Mouse (Mus musculus): ENCODE measurements around the gene Pcyt2. TPM values are rescaled to one million over a fixed set of nuclear protein-coding genes. Genes with fewer than 3 reads are reported as not detected.

Gene Pcyt2
- polyA plus RNA-seq, 1 experiment from 2014 or later = 141 TPM

DNA sequence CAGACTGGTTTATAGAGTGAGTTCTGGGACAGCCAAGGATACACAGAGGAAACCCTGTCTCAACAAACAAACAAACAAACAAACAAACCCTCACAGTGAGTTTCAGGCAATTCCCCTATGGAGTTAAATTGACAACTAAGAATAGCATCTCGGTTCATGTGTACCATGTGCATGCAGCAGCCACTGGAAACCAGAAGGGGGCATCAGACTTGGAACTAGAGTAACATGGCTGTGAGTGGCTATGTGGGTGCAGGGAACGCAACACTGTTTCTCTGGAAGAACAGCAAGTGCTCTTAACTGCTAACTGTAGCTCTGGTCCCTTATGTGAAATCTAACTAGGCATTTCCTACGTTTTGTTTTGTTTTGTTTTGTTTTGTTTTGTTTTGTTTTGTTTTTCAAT lies 34.1 kb upstream of the Pcyt2 start:
- H3K4me1 ChIP-seq = peaks cover 9% of the 10 kb centered on the region
- H3K4me2 ChIP-seq (replicated peaks) = no peak overlapping the region
- no peak for ATAC-seq (ENCODE audit: insufficient number of reproducible peaks, low FRiP score, low TSS enrichment, low read depth)
- H3K27ac ChIP-seq (replicated peaks) = no peak overlapping the region
- no peak overlapping the region for H3K9ac ChIP-seq
- peaks cover 15% of the 10 kb centered on the region for H3K27me3 ChIP-seq
- H3K9me3 ChIP-seq (replicated peaks) = no peaks in the 10 kb centered on the region
- no peak overlapping the region for H3K4me3 ChIP-seq (replicated peaks)
- WGBS = 73% methylated on average over 3 of the region's 3 CpGs
- no peaks in the 10 kb centered on the region for H3K36me3 ChIP-seq

- Histone ChIP-seq H3K4me3 (replicated peaks) (0 out of 2 replicates have a peak within 1 kb of the TSS, but pooled peaks have one; percentile 0), H3K4me1 (peaks cover 12% of the 10 kb centered on the region), H3K36me3 (no peaks in the 10 kb centered on the region), H3K27me3 (peaks cover 11% of the 10 kb centered on the region), H3K9me3 (replicated peaks) (no peaks in the 10 kb centered on the region), H3K27ac (replicated peaks) (no peak within 1 kb of the TSS), H3K4me2 (replicated peaks) (peak within 1 kb of the TSS; percentile 8), H3K9ac (no peak within 1 kb of the TSS)
- 4% methylated on average over 13 of the region's 13 CpGs for WGBS
- no peak for ATAC-seq (ENCODE audit: insufficient number of reproducible peaks, low FRiP score, low TSS enrichment, low read depth)
These were observed 30.3 kb upstream of the Pcyt2 start, which contains the start of gene Myadml2 for GRCm38 (mm10) chr11:120648001-120648476. TSS of gene Myadml2 (minus strand) at chr11:120648158.

DNA sequence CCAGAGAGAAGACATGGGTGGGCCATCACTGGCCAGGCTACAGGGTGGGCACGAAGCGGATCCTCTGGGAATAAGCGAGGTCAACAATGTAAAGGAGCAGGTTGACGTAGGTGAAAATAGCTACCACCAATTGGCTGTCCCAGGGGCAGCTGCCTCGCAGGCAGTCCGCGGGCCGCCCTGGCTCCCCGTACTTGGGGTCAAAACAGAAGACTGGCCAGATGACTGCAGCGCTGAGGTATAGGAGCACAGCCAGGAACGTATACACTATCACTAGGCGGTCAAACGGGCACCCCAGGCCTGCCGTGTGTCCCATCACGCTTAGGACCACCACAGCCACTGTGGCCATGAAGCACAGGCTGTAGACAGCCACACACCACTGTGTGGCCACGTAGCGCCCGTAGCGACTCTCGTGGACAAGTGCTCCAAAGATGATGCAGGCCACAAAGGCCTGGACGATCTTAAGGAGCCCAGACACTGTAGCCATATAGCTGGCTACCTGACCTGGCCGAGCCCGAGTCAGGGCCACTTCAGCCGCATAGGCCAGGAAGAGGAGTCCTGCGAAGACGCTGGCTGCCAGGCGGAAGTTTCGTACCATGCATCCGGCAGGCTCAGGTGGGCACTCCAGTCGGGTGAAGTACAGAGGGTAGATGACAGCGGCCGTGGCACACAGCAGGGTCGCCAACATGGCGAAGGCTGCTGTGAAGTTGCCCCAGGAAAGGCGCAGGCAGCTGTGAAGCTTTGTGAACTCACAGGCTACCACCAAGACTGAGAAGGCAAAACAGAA lies 29.5 kb upstream of the Pcyt2 start:
- Histone ChIP-seq H3K36me3 (no peaks in the 10 kb centered on the region), H3K27me3 (peaks cover 11% of the 10 kb centered on the region), H3K4me3 (replicated peaks) (no peak overlapping the region), H3K9ac (no peak overlapping the region), H3K27ac (replicated peaks) (no peak overlapping the region), H3K4me1 (peaks cover 20% of the 10 kb centered on the region), H3K9me3 (replicated peaks) (no peaks in the 10 kb centered on the region), H3K4me2 (replicated peaks) (peak overlapping the region; percentile 8; the same call in 1 of the 2 replicates)
- no peak for ATAC-seq (ENCODE audit: insufficient number of reproducible peaks, low FRiP score, low TSS enrichment, low read depth)
- 75% methylated on average over 35 of the region's 35 CpGs for WGBS

- Histone ChIP-seq H3K4me1 (peaks cover 29% of the 10 kb centered on the region), H3K9ac (peak within 1 kb of the TSS; percentile 63), H3K4me3 (replicated peaks) (peak within 1 kb of the TSS; percentile 55), H3K27ac (replicated peaks) (peak within 1 kb of the TSS; percentile 74), H3K9me3 (replicated peaks) (no peaks in the 10 kb centered on the region), H3K36me3 (no peaks in the 10 kb centered on the region), H3K4me2 (replicated peaks) (peak within 1 kb of the TSS; percentile 96), H3K27me3 (peaks cover 11% of the 10 kb centered on the region)
- 0% methylated on average over 15 of the region's 15 CpGs for WGBS
- peak; percentile 99 for ATAC-seq (ENCODE audit: insufficient number of reproducible peaks, low FRiP score, low TSS enrichment, low read depth)
These were observed 25.9 kb upstream of the Pcyt2 start, which contains the start of gene Pycr1 for GRCm38 (mm10) chr11:120643601-120643987. TSS of gene Pycr1 (minus strand) at chr11:120643769.

DNA sequence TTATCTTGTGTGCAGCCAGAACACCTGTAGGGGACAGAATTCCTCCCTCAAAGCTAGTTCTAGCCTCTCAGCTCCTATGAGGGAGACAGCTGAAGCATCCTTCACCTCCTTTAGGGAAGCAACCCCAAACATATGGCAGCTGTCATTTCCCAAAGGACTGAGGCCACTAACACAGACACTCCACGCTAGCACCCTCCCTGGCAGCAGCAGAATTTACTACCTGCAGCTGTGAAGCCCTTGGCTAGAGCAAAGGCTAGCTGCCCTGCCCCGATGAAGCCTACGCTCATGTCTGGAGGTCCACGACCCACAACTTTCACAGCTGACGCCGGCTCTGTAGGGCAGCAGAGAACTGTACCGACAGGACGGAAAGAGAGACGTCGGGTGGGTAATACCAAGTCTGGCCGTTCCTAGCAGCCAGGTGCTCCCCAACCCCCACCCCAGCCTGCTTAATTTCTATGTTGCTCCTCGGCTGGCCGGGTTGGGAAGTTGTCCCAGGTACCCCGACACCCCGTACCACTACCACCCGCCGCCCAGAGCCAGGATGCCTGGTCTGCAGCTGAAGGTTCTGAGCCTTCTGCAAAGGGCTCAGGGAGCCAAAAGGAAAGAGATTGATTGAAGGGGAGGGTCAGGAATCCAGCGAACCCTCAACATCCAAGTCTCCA lies 25.3 kb upstream of the Pcyt2 start:
- H3K4me1 ChIP-seq = peaks cover 26% of the 10 kb centered on the region
- H3K27me3 ChIP-seq = peaks cover 9% of the 10 kb centered on the region
- no peaks in the 10 kb centered on the region for H3K9me3 ChIP-seq (replicated peaks)
- no peaks in the 10 kb centered on the region for H3K36me3 ChIP-seq
- peak overlapping the region; percentile 55 for H3K4me3 ChIP-seq (replicated peaks)
- peak overlapping the region; percentile 74 for H3K27ac ChIP-seq (replicated peaks)
- H3K9ac ChIP-seq = peak overlapping the region; percentile 63
- 2% methylated on average over 18 of the region's 18 CpGs for WGBS
- H3K4me2 ChIP-seq (replicated peaks) = peak overlapping the region; percentile 96
- peak; percentile 20 for ATAC-seq (ENCODE audit: insufficient number of reproducible peaks, low FRiP score, low TSS enrichment, low read depth)

DNA sequence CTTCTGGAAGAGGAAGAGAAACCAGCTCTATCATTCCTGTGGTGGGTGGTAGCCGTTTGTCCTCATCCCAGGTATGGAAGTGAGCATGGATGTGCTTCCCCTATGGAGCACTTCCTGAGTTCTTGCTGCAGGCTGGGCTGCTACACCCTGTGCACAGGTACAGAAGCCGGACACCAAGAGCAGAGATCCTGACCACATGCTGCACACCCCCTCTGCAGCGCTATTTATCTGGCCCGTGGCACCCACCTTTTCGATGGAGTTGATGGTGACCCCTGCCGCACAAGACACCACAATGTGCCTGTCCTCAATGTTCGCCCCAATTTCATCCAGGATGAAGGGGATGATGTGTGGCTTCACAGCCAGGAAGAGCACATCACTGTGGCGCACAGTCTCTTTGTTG lies 24.1 kb upstream of the Pcyt2 start:
- H3K4me1 ChIP-seq = peaks cover 20% of the 10 kb centered on the region
- no peaks in the 10 kb centered on the region for H3K27me3 ChIP-seq
- 77% methylated on average over 8 of the region's 8 CpGs for WGBS
- H3K4me3 ChIP-seq (replicated peaks) = no peak overlapping the region
- no peak overlapping the region for H3K27ac ChIP-seq (replicated peaks)
- no peak overlapping the region for H3K9ac ChIP-seq
- H3K4me2 ChIP-seq (replicated peaks) = 0 out of 2 replicates have a peak overlapping the region, but pooled peaks have one; percentile 96
- no peaks in the 10 kb centered on the region for H3K9me3 ChIP-seq (replicated peaks)
- no peak for ATAC-seq (ENCODE audit: insufficient number of reproducible peaks, low FRiP score, low TSS enrichment, low read depth)
- H3K36me3 ChIP-seq = no peaks in the 10 kb centered on the region

- Histone ChIP-seq H3K4me3 (replicated peaks) (no peak overlapping the region), H3K27ac (replicated peaks) (no peak overlapping the region), H3K4me1 (peaks cover 20% of the 10 kb centered on the region), H3K9me3 (replicated peaks) (no peaks in the 10 kb centered on the region), H3K9ac (no peak overlapping the region), H3K36me3 (no peaks in the 10 kb centered on the region), H3K27me3 (no peaks in the 10 kb centered on the region), H3K4me2 (replicated peaks) (no peak overlapping the region)
- ATAC-seq (ENCODE audit: insufficient number of reproducible peaks, low FRiP score, low TSS enrichment, low read depth) = no peak
- 57% methylated on average over 9 of the region's 9 CpGs for WGBS
These were observed 23.5 kb upstream of the Pcyt2 start for GRCm38 (mm10) chr11:120641255-120641654.

GRCm38 (mm10) chr11:120634810-120635209 lies 17.1 kb upstream of the Pcyt2 start:
- Histone ChIP-seq H3K36me3 (no peaks in the 10 kb centered on the region), H3K4me3 (replicated peaks) (no peak overlapping the region), H3K27ac (replicated peaks) (no peak overlapping the region), H3K9me3 (replicated peaks) (no peaks in the 10 kb centered on the region), H3K27me3 (no peaks in the 10 kb centered on the region), H3K4me2 (replicated peaks) (no peak overlapping the region), H3K9ac (no peak overlapping the region), H3K4me1 (peaks cover 25% of the 10 kb centered on the region)
- ATAC-seq (ENCODE audit: insufficient number of reproducible peaks, low FRiP score, low TSS enrichment, low read depth) = no peak
- 76% methylated on average over 5 of the region's 5 CpGs for WGBS

GRCm38 (mm10) chr11:120633520-120634343 lies 16.0 kb upstream of the Pcyt2 start, which contains the start of gene Mafg:
TSS of gene Mafg (minus strand) at chr11:120633600.
- Histone ChIP-seq H3K4me3 (replicated peaks) (peak within 1 kb of the TSS; percentile 93), H3K36me3 (peaks cover 10% of the 10 kb centered on the region), H3K27me3 (no peaks in the 10 kb centered on the region), H3K27ac (replicated peaks) (peak within 1 kb of the TSS; percentile 86), H3K4me1 (peaks cover 33% of the 10 kb centered on the region), H3K9me3 (replicated peaks) (no peaks in the 10 kb centered on the region), H3K4me2 (replicated peaks) (peak within 1 kb of the TSS; percentile 65), H3K9ac (peak within 1 kb of the TSS; percentile 84)
- peak; percentile 91 for ATAC-seq (ENCODE audit: insufficient number of reproducible peaks, low FRiP score, low TSS enrichment, low read depth)
- 12% methylated on average over 58 of the region's 58 CpGs for WGBS

GRCm38 (mm10) chr11:120632559-120633519 lies 15.1 kb upstream of the Pcyt2 start:
- Histone ChIP-seq H3K27ac (replicated peaks) (peak overlapping the region; percentile 86), H3K9me3 (replicated peaks) (no peaks in the 10 kb centered on the region), H3K4me3 (replicated peaks) (peak overlapping the region; percentile 93), H3K9ac (peak overlapping the region; percentile 84), H3K36me3 (peaks cover 13% of the 10 kb centered on the region), H3K27me3 (no peaks in the 10 kb centered on the region), H3K4me2 (replicated peaks) (peak overlapping the region; percentile 65), H3K4me1 (peaks cover 33% of the 10 kb centered on the region)
- under 1% methylated on average over 103 of the region's 116 CpGs for WGBS
- ATAC-seq (ENCODE audit: insufficient number of reproducible peaks, low FRiP score, low TSS enrichment, low read depth) = peak; percentile 86

Data from embryonic facial prominence, embryonic 15.5 days (tissue).